Mouse (Mus musculus): ENCODE data around the gene Tecpr2.

The Tecpr2 gene

GRCm38 (mm10) chr12:110977896-110978606 is 89.0 kb downstream of the Tecpr2 start:
- DNase-seq (ENCODE audit: low spot score), result no peak

- DNase-seq (ENCODE audit: low spot score), result peak; percentile 97
Measured at GRCm38 (mm10) chr12:110978607-110979406, 89.7 kb downstream of the Tecpr2 start, which contains the start of gene Ankrd9. Gene Ankrd9, minus strand, starts transcription at chr12:110979040.

DNA sequence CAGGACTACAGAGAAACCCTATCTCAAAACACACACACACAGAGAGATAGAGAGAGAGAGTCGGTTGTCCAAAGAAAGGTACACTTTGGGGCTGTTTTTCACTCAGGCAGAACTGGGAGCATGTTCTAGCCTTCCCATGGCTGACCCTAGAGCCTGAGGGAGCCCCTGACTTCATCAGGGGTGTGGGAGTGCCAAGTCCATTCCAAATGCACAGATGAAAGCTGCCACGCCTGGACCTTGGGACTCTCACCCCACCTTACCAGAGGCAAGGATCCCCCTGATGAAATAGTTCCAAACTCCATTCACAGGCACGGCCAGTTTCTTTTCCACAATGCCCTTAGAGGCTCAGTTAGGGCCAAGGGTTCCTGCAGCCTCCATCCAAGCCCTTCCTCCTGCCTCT is 90.7 kb downstream of the Tecpr2 start:
- DNase-seq (ENCODE audit: low spot score), result no peak

DNA sequence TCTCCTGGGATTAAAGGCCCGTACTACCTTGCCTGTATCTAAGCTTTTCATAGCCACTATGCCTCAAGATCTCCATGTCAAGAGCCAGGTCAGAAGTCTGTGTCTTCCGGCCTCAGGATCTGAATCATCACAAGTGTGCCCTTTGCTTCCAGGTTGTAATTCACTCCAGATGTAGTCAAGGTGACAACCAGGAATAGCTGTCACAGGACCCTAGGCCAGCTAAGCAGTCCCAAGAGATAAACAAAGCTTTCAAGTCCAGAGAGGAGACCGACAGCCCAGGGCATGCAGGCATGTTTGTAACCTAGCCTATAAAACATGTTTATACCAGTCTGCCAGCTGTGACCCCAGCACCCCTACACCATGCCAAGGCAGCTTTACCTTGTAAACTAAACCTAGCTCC is 92.7 kb downstream of the Tecpr2 start:
- DNase-seq (ENCODE audit: low spot score), result peak; percentile 33

DNA sequence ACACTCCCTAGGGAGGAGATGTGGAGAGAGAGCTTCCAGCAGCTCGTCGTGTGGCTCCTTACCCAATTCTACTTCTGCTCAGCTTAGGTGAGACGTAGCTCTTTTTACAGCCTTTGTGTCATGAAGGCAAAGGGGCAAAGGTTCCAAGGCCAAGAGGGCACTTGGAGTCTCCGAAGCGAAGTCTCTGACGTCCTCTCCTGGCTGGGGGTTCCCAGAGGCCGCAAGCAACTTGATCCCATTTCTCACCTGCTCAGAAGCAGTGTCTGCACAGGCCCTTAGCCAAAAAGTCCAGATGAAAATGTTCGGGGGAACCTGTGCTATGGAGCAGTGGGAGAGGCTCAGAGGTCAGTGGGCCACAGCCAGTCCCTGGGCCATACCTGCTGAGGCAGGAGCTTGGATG is 94.0 kb downstream of the Tecpr2 start:
- DNase-seq (ENCODE audit: low spot score), result peak; percentile 54

GRCm38 (mm10) chr12:110983714-110984113 is 94.7 kb downstream of the Tecpr2 start:
- no peak for DNase-seq (ENCODE audit: low spot score)

DNA sequence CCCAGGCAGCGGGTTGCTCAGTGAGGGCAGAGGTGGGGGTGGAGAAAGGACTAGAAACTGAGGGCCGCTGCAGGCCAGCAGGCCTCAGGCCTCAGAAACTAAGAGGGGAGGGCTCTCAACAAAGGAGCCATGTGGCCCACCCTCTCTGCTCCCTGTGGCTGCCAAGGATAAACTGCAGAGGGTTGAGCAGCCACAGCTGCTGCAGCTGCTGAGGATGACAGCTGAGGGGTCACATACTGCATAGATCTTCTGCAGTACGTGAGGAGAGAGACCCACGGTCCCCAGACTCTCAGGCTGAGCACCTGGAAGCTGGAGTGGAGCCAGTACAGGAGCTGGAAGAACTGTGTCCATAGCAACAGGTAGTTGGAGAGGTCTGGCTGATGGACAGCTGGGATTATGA is 95.5 kb downstream of the Tecpr2 start:
- no peak for DNase-seq (ENCODE audit: low spot score)

GRCm38 (mm10) chr12:110985141-110985540 is 96.1 kb downstream of the Tecpr2 start:
- no peak for DNase-seq (ENCODE audit: low spot score)

DNA sequence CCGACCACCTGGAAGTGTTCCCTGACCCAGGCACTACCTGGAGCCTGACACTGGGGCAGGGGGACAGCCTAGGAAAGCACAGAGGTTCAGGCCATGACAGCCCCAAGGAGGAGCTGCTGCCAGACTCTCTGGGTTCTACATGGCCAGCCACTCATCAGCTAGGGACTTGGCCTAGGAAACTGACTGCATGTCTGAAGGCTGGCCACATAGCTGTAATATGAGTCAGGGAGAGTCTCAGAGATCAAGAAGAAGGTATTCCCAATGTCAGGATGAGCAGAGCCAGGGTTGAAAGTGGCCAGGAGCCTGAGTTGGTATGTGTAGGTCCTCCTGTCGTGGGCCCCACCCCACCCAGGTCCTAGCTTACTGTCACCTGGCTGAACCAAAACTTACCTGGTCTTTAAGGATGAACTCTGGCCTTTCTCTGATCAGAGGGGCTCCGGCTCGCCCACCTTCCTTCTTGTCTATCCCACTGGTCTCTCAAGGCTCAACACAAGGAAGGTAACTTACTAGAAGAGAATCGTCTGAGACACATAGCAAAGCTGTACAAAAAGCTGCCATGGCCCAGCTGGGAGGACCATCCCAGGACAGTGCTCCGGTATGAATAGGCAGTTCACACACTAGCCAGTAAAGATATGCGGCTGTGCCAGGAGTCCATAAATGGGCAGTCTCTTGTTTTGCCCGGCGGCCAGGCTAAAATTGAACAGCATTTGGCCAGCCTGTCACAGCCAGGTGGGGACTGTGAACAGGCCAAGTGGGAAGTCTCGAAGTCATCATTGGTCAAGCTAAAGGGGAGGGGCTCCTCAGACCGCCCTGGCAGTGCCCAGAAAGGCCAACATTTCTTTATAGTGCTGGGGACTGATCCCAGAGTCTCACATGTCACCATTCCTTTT is 97.7 kb downstream of the Tecpr2 start:
- no peak for DNase-seq (ENCODE audit: low spot score)

DNA sequence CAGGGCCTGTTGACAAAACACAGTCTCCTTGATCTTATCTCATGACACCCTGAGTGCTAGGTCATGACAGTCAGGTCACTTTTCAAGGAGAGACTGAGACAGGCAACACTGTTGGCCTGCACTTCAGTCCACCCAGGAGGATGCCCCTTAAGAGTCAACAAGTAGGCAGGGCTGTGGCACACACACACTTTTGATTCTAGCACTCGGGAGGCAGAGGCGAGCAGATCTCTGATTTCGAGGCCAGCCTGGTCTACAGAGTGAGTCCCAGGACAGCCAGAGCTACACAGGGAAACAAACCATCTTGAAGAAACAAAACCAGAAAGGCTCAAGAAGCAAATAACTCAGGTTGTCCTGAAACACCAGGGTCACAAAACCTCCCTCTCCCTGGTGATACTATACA is 100.3 kb downstream of the Tecpr2 start:
- DNase-seq (ENCODE audit: low spot score), result no peak

GRCm38 (mm10) chr12:110990500-110990899 is 101.4 kb downstream of the Tecpr2 start:
- no peak for DNase-seq (ENCODE audit: low spot score)

DNA sequence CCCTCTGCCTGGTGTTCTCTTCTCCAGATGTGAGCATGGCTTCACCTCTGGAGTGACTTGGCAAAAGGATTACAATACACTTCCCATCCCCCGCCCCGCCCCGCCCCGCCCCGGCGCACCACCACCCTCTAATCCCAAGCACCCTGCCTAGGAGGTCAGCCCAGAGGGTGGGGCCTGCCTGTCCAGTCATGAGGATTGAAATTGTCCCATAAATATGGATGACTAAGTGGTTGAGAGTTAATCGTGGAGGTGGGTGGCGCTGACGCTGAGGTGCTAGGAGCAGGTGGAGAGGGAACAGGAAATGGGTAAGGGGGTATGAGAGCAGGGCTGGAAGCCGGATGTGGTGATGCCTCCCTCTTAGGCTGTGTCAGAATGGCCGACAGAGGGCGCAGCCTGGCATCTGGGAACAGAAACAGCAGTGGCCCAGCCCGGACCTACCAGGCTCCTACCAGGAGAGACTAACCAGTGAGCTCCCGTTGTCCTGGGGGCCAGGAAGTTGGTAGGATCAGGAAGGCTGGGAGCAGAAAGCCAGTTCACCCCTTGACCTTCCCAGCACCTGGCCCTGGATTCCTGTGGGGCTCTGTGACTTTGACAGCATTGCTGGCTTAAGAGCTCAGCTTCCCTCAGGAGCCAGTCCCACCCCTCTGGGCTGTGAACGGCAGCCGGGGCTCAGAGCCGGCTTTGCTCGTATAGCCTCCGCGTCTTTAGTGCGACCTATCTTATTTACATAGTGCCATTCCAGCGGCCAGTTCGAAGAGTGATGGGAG is 102.5 kb downstream of the Tecpr2 start:
- peak; percentile 80 for DNase-seq (ENCODE audit: low spot score)

DNA sequence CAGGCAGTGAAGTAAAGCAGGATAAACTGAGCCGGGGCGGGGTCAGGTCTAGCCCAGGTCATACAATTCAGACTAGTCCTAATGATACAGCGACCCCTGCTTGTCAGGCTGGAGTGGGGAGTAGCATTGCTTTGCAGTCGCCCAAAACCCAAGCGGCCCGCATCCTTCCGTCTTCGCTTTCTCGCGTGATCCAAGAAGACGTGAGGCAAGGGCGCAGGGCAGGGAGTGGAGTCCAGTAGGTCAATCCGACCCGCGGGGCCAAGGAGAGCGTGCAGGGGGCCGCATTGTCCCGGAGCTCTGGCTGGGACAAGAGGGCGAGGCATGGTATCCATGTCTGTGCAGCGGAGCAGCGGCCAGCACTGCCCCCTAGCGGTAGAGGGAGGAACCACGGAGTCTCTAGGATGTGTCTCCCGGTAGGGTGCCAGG is 103.1 kb downstream of the Tecpr2 start:
- peak; percentile 95 for DNase-seq (ENCODE audit: low spot score)

DNA sequence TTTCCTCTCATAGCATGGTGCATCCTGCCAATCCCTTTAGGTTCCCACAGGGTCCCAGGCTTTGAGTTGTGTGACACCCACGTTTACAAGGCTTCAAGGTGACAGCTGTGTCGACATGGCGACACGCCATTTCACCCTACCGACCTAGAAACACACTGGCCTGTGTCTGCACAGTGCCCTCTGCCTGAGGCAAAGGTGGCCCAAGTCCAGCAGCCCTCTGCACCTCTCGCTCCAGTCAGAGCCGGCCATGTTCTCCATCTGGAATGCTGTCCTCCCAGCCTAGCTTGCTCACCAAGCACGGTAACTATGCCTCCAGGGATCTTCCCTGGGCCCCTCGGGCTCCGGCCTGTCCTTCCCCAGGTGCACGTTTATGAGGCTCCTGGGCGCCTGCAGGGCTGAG is 103.7 kb downstream of the Tecpr2 start:
- peak; percentile 55 for DNase-seq (ENCODE audit: low spot score)

DNA sequence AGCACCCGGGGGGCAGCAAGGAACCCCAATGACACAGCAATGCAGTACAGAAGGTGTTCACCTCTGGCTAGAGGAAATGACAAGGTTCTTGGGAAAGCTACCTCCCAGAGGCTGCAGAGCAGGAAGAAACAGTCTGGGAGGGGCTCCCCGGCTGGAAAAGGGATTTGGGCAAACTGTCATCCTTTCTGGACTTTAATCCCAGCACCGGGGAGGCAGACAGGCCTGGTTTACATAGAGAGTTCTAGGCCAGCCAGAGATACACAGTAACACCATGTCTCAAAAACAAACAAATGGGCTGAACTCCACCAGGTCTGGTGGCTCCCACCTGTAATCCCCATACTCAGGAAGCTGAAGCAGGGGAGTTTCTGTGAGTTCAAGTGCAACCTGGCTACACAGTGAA is 104.2 kb downstream of the Tecpr2 start:
- peak; percentile 76 for DNase-seq (ENCODE audit: low spot score)

DNA sequence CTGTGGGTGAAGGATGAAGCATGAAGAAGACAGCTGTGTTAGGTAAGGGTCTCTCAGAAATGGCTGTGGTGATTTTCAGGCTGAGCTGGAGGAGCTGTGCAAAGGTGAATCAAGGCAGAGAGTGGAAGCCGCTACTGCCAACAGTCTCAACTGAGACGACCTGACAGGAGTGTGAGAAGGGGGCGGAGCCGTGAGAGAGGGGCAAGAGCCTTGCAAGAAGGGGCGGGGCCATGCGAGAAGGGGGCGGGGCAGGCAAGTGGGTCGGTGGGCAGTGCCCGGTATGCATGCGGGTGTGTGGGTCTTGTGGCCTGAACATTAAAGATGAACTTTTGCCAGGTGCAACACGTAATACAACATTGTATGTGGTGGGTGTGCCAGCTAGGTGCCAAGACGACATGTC is 105.6 kb downstream of the Tecpr2 start:
- DNase-seq (ENCODE audit: low spot score), result no peak

DNA sequence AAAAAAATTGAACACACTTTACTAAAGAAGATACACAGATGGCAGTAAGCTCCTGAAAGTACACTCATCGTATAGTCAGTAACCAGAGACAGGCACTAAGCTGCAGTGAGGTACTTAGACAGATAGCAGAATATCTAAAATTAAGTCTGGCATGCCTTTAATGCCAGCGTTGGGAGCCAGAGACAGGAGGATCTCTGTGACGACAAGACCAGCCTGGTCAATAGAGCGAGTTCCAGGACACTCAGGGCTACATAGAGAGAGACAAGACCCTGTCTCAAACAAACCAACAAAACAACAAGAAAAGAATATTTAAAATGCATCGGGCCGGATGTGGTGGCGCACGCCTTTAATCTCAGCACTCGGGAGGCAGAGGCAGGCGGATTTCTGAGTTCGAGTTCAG is 109.0 kb downstream of the Tecpr2 start:
- no peak for DNase-seq (ENCODE audit: low spot score)

DNA sequence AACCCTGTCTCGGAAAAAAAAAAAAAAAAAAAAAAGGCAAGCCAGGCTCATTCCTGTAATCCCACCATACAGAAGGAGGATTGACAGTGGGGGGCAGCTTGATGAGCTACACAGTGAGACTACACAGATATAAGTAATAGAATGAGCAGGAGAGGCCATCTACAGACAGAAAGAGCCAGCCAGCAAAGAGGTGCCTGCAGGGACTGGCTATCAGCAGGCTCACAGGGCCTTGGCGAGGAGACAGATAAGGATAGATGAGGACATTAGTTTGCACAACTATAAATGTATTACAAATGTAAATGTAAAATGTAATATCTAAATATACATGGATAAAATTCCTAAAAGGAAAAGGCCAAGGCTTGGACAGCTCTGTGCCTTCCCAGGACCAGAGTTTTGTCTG is 110.8 kb downstream of the Tecpr2 start:
- no peak for DNase-seq (ENCODE audit: low spot score)

- DNase-seq (ENCODE audit: low spot score), result no peak
Measured at GRCm38 (mm10) chr12:111000956-111001355, 111.9 kb downstream of the Tecpr2 start.

DNA sequence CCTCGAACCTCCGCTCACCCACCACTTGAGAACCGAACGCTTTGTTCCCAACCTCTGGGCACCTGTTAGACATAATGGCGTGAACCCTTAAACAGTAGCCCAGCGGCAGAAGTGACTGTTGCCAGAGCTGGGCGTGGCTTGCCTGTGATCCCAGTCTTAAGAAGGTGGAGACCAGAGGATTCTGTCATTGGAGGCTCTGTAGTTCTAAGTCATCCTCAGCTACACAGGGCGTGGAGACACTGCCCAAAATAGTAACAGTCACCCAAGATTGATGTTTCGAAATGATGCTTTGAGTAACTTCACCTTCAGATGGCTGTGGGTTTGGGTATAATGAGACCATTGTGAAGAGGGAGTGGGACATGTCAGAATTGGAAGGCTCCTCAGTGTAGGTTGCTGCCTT is 115.1 kb downstream of the Tecpr2 start:
- DNase-seq (ENCODE audit: low spot score), result no peak

- DNase-seq (ENCODE audit: low spot score), result peak; percentile 37
Measured at GRCm38 (mm10) chr12:111005803-111006202, 116.7 kb downstream of the Tecpr2 start.

- DNase-seq (ENCODE audit: low spot score), result peak; percentile 31
Measured at GRCm38 (mm10) chr12:111006339-111006738, 117.3 kb downstream of the Tecpr2 start.

Measured in yolk sac, embryonic 10.5 days (tissue).